Mouse (Mus musculus) testis, adult 2 months (tissue): Measurements from ENCODE around the gene Trio.

Source experiments
- CTCF ChIP-seq: fragments of 200-500 bp; IDR thresholded peaks from 2 replicates; pipeline ENCODE4 v1.5.1; 2012; ENCODE audit warnings: low read depth, mild to moderate bottlenecking, inconsistent platforms, low read length, moderate library complexity; ENCODE audit not compliant: control insufficient read depth, insufficient read depth, insufficient replicate concordance
- POLR2A ChIP-seq: fragments of 200-500 bp; IDR thresholded peaks from 2 replicates; pipeline ENCODE4 v1.6.1; 2012; ENCODE audit warnings: low read depth, mild to moderate bottlenecking, inconsistent platforms, low read length, moderate library complexity; ENCODE audit not compliant: control insufficient read depth

DNA sequence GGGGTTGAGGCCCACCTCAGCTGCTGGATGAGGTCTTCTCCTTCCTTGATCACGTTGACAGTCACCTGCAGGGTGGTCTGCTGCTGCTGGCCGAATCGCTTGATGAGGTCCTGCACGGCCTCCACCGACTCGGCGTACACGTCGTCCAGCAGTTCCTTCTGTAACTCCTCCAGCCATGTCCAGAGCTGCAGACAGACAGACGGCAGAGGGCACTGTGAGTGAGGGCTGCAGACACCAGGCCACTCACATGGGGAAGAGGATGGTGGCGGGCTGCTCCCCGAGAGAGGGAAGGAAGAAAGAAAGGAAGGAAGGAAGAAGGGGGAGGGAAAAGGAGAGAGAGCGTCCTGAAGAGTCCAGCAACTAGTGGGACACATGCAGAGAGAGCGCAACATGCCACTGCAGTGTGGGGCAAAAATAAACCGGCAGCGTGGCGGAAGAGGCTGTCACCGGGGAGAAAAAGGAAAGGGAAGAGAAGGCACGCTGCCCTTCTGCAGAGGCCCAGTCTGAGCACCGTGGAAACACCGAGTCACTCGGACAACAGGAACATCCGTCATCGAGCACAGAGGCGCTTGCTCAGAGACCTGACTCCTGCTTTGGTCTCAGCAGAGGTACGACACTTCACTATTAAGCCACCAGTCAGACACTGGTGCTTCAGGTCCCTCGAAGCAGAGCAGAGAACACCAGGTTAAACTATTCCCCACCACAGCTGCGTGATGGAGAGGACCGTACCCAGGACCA lies 169.4 kb downstream of the Trio start:
- no peak for TF ChIP-seq POLR2A
- TF ChIP-seq CTCF: peak; percentile 37; the same call in 1 of the 2 replicates
